8 mouse cellular contexts compared by ENCODE assay signal in the genomic region with DNA sequence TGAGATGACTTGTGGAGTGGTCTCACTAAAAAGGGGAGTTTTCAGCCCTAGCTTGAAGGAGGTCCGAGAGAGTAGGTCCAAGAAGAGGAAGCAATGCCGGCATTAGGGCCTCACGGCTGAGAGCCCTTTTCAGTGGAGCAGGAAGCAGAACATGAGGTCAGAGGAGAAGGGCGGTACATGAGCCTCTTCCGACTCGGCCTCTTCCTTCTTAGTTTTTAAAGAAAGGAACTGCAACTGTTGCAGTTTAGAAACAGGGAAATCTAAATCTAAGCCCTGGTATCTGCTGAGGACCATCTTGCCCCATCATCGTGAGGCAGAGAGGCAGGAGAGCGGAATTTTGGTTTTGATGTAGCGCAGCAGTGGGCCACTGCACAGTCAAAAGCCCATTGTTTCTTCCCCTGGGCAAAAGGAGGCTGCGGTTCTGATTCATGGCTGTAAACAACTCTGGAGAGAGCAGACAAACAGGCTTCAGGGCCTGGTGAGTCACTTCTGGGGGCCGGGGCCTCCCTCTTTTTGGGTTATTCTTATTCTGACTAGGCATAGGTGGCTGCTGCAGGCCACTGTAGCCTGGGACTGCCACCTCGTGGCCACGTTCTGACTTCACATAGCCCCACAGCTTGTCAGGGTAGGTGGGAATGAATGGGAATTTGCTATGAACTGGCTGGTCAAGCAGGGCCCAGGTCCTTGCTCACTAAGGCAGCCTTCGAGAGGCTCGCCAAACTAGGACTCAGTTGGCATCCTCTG. TPM values are rescaled to one million over a fixed set of nuclear protein-coding genes. Genes with fewer than 3 reads are reported as not detected.
DNase-seq lines count a peak whose midpoint lies in the region; ATAC-seq and TF ChIP-seq lines count a peak whose summit lies in the region.

A gene (plus strand): TSS at position 191 of the 744 bp plus-strand sequence.

- peak within 1 kb of the TSS; percentile 57 for H3K4me2 ChIP-seq in heart, embryonic 13.5 days
- peak within 1 kb of the TSS; percentile 44 for H3K4me2 ChIP-seq in liver, embryonic 12.5 days
- H3K4me2 ChIP-seq in stomach, postnatal 0 days (replicated peaks; ENCODE audit: low read depth), result peak within 1 kb of the TSS; percentile 28

- DNase-seq in brain, embryonic 14.5 days (ENCODE audit: low read depth), result peak; percentile 76
- peak; percentile 94 for DNase-seq in fibroblast of lung, adult 2 months (ENCODE audit: low read depth)
- peak; percentile 86 for DNase-seq in kidney, postnatal 14 days
- peak; percentile 64 for DNase-seq in neural tube, embryonic 10.5 days (ENCODE audit: extremely low spot score, low spot score)
- peak; percentile 79 for DNase-seq in stomach, postnatal 0 days (ENCODE audit: low spot score)

- H3K9ac ChIP-seq in heart, embryonic 13.5 days, result peak within 1 kb of the TSS; percentile 67
- H3K9ac ChIP-seq in liver, embryonic 12.5 days, result peak within 1 kb of the TSS; percentile 38
- H3K9ac ChIP-seq in stomach, postnatal 0 days (ENCODE audit: low read length), result peak within 1 kb of the TSS; percentile 38; the same call in 1 of the 2 replicates

- 38% methylated on average over 15 of the region's 15 CpGs for WGBS in heart, embryonic 13.5 days
- WGBS in liver, embryonic 12.5 days (ENCODE audit: insufficient replicate concordance), result 29% methylated on average over 15 of the region's 15 CpGs
- WGBS in stomach, postnatal 0 days, result 41% methylated on average over 15 of the region's 15 CpGs

- TF ChIP-seq EP300 in stomach, postnatal 0 days (optimal IDR thresholded peaks at IDR 0.05), result no peak

- H3K9me3 ChIP-seq in heart, embryonic 13.5 days, result no peaks in the 10 kb centered on the region
- no peaks in the 10 kb centered on the region for H3K9me3 ChIP-seq in liver, embryonic 12.5 days (replicated peaks)
- no peaks in the 10 kb centered on the region for H3K9me3 ChIP-seq in stomach, postnatal 0 days (ENCODE audit: control insufficient read depth, low read length)

- no peaks in the 10 kb centered on the region for H3K27me3 ChIP-seq in heart, embryonic 13.5 days (replicated peaks)
- H3K27me3 ChIP-seq in liver, embryonic 12.5 days (replicated peaks), result no peaks in the 10 kb centered on the region
- H3K27me3 ChIP-seq in stomach, postnatal 0 days (ENCODE audit: control insufficient read depth, insufficient read depth, low read length), result no peaks in the 10 kb centered on the region

- no peak for TF ChIP-seq POLR2A in brain, embryonic 14.5 days (IDR thresholded peaks at IDR 0.05; ENCODE audit: borderline replicate concordance, extremely low read depth, insufficient read depth, insufficient read length, poor library complexity, severe bottlenecking)

- H3K27ac ChIP-seq in heart, embryonic 13.5 days (replicated peaks), result peak within 1 kb of the TSS; percentile 78
- H3K27ac ChIP-seq in liver, embryonic 12.5 days, result peak within 1 kb of the TSS; percentile 70
- H3K27ac ChIP-seq in stomach, postnatal 0 days (replicated peaks), result peak within 1 kb of the TSS; percentile 88

- peak; percentile 82 for ATAC-seq in CD4-positive, CD25-positive, alpha-beta regulatory T cell, adult 4 months
- ATAC-seq in heart, embryonic 13.5 days (ENCODE audit: extremely low read depth, insufficient number of reproducible peaks, low FRiP score, low TSS enrichment), result no peak
- peak; percentile 31; the same call in 1 of the 2 replicates for ATAC-seq in liver, embryonic 12.5 days
- ATAC-seq in stomach, postnatal 0 days (ENCODE audit: low FRiP score, low TSS enrichment), result peak; percentile 83

- peak within 1 kb of the TSS; percentile 36 for H3K4me3 ChIP-seq in heart, embryonic 13.5 days
- H3K4me3 ChIP-seq in liver, embryonic 12.5 days, result peak within 1 kb of the TSS; percentile 16; the same call in 1 of the 2 replicates
- H3K4me3 ChIP-seq in stomach, postnatal 0 days (ENCODE audit: low read depth, low read length), result peak within 1 kb of the TSS; percentile 12; the same call in 1 of the 2 replicates

- H3K36me3 ChIP-seq in heart, embryonic 13.5 days, result peaks cover 8% of the 10 kb centered on the region
- H3K36me3 ChIP-seq in liver, embryonic 12.5 days, result peaks cover 5% of the 10 kb centered on the region; the same call in 1 of the 2 replicates
- no peaks in the 10 kb centered on the region; the same call in 1 of the 2 replicates for H3K36me3 ChIP-seq in stomach, postnatal 0 days (ENCODE audit: control insufficient read depth, insufficient read depth, low read length)

- peak; percentile 80 for TF ChIP-seq CTCF in brain, embryonic 14.5 days (IDR thresholded peaks at IDR 0.05; ENCODE audit: borderline replicate concordance, extremely low read depth, insufficient read depth, insufficient read length)
- peak; percentile 92 for TF ChIP-seq CTCF in stomach, postnatal 0 days (IDR thresholded peaks at IDR 0.05; ENCODE audit: low read depth)

- H3K4me1 ChIP-seq in heart, embryonic 13.5 days, result peaks cover 38% of the 10 kb centered on the region
- peaks cover 74% of the 10 kb centered on the region for H3K4me1 ChIP-seq in liver, embryonic 12.5 days
- H3K4me1 ChIP-seq in stomach, postnatal 0 days (replicated peaks; ENCODE audit: control insufficient read depth, insufficient read depth), result no peaks in the 10 kb centered on the region; the same call in 1 of the 2 replicates

RNA-seq across cellular contexts. Expression of the gene that starts here (rescaled TPM):
- polyA plus RNA-seq in CD4-positive, CD25-positive, alpha-beta regulatory T cell, adult 4 months (2017; shearing (Covaris generic)), result 10 to 100 TPM; 51.6 to 73.7 TPM
- polyA plus RNA-seq in brain, embryonic 14.5 days (2012; rRNA removed), result 2.6 and 3.5 TPM in 2 replicates
- 3.7 and 4.2 TPM in 2 replicates for polyA plus RNA-seq in heart, embryonic 13.5 days (2015; fragmentation: Nextera tagmentation; extraction: Ambion mirVana)
- 7.5 and 7.7 TPM in 2 replicates for polyA plus RNA-seq in liver, embryonic 12.5 days (2016; fragmentation: Nextera tagmentation; extraction: Ambion mirVana)
- 2.9 and 3.2 TPM in 2 replicates for polyA plus RNA-seq in stomach, postnatal 0 days (2015; fragmentation: Nextera tagmentation; extraction: Ambion mirVana)
